Mouse (Mus musculus) ES-E14 (cell line): ENCODE measurements around the gene Nos1. TPM values are rescaled to one million over a fixed set of nuclear protein-coding genes. Genes with fewer than 3 reads are reported as not detected.

Experiments
- DNase-seq: peaks from one replicate; pipeline ENCODE4 v3.0.0-alpha.2; 2013; ENCODE audit warnings: low read depth, low spot score
- H3K27ac ChIP-seq: 2 replicates; pipeline ENCODE4 v1.5.1; 2012; ENCODE audit warnings: low read depth, mild to moderate bottlenecking, low read length, moderate library complexity, mixed read lengths; ENCODE audit not compliant: poor library complexity, insufficient read depth, severe bottlenecking
- H3K36me3 ChIP-seq: 2 replicates; pipeline ENCODE4 v1.6.1; 2012; ENCODE audit warnings: mild to moderate bottlenecking, low read length, moderate library complexity, mixed read lengths; ENCODE audit not compliant: control insufficient read depth, poor library complexity, insufficient read depth, severe bottlenecking
- H3K4me1 ChIP-seq, 2 experiments: fragments of 150-350 bp in 1 of 2; sonication (generic) in 1 of 2; 2 replicates each; pipeline ENCODE4 v1.6.1; 2012; ENCODE audit warnings: low read length in 2 of 2, mild to moderate bottlenecking in 1 of 2, mixed read lengths in 1 of 2; ENCODE audit not compliant: control insufficient read depth in 2 of 2, insufficient read depth in 2 of 2, poor library complexity in 1 of 2
- H3K4me3 ChIP-seq, 2 experiments: fragments of 150-350 bp in 1 of 2; sonication (generic) in 1 of 2; 2 replicates each; pipeline ENCODE4 v1.5.1; 2012; ENCODE audit warnings: low read length in 2 of 2, low read depth in 1 of 2, mild to moderate bottlenecking in 1 of 2, mixed read lengths in 1 of 2; ENCODE audit not compliant: insufficient read depth in 1 of 2, poor library complexity in 1 of 2, severe bottlenecking in 1 of 2
- H3K9ac ChIP-seq: 2 replicates; pipeline ENCODE4 v1.6.1; 2012; ENCODE audit warnings: low read depth, mild to moderate bottlenecking, low read length, mixed read lengths; ENCODE audit not compliant: poor library complexity, insufficient read depth, severe bottlenecking
- H3K9me3 ChIP-seq: fragments of 150-350 bp; sonication (generic); 2 replicates; pipeline ENCODE4 v1.6.1; 2012; ENCODE audit warnings: low read depth, mild to moderate bottlenecking, low read length; ENCODE audit not compliant: control insufficient read depth, insufficient read depth
- CHD2 ChIP-seq: IDR thresholded peaks from 2 replicates; pipeline ENCODE4 v1.6.1; 2014; ENCODE audit warnings: mild to moderate bottlenecking, low read depth, low read length, inconsistent platforms
- HCFC1 ChIP-seq: IDR thresholded peaks from 2 replicates; pipeline ENCODE4 v1.6.1; 2012; ENCODE audit warnings: low read length, inconsistent platforms, borderline replicate concordance; ENCODE audit not compliant: insufficient read depth
- MAFK ChIP-seq: IDR thresholded peaks from 2 replicates; pipeline ENCODE4 v1.6.1; 2014; ENCODE audit warnings: mild to moderate bottlenecking, low read depth, low read length, inconsistent platforms; ENCODE audit not compliant: insufficient read depth
- ZC3H11A ChIP-seq: IDR thresholded peaks from 2 replicates; pipeline ENCODE4 v1.6.1; 2012; ENCODE audit warnings: low read depth, mild to moderate bottlenecking, inconsistent platforms, low read length, borderline replicate concordance
- ZNF384 ChIP-seq: IDR thresholded peaks from 2 replicates; pipeline ENCODE4 v1.6.1; 2012; ENCODE audit warnings: low read depth, low read length, inconsistent platforms
- in situ Hi-C, 2 experiments: fragments of 600-800 bp; cut with MboI; formaldehyde crosslinking; loops; one replicate each; pipeline ENCODE4 v1.15.1; 2025; ENCODE audit warnings: low sequenced_read_pairs in 2 of 2, inconsistent platforms in 1 of 2; ENCODE audit not compliant: unreplicated experiment in 2 of 2
- total RNA-seq: library from RNA; depleted of rRNA; stranded (reverse); fragments of 300-350 nt; gene quantifications from 2 replicates; pipeline ENCODE4 v1.2.3, GENCODE M21; 2012

Nos1 gene
- total RNA-seq, 1 experiment: 3.4 TPM

DNA sequence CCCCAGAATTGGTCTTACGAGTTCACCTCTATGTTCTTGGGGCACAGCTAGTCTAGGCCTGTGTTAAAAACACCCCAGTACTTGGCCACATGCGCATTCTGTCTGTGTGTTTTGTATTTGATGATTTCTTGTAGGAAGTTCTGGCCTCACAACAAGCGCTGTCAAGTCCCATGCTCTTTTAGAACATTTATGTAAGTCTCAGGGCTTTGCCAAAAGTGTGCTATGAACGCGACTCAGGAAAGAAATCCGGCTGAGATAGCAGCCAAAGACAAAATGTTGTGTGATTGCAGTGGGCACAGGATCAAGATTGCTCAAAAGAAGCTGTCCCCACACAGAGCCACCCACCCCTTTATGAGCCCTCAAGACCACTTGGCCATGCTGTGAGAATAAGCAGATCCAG lies 212.7 kb downstream of the Nos1 start:
- Histone ChIP-seq H3K4me1 (no peaks in the 10 kb centered on the region; a peak in 1 of 4 replicates), H3K36me3 (peaks cover 69% of the 10 kb centered on the region), H3K9ac (no peak overlapping the region), H3K27ac (no peak overlapping the region), H3K4me3 (no peak overlapping the region), H3K9me3 (no peaks in the 10 kb centered on the region)
- DNase-seq: no peak
- in situ Hi-C loops: no loop called here
- no peak for TF ChIP-seq MAFK
- TF ChIP-seq HCFC1: no peak
- no peak for TF ChIP-seq ZC3H11A
- no peak for TF ChIP-seq CHD2
- TF ChIP-seq ZNF384: no peak

DNA sequence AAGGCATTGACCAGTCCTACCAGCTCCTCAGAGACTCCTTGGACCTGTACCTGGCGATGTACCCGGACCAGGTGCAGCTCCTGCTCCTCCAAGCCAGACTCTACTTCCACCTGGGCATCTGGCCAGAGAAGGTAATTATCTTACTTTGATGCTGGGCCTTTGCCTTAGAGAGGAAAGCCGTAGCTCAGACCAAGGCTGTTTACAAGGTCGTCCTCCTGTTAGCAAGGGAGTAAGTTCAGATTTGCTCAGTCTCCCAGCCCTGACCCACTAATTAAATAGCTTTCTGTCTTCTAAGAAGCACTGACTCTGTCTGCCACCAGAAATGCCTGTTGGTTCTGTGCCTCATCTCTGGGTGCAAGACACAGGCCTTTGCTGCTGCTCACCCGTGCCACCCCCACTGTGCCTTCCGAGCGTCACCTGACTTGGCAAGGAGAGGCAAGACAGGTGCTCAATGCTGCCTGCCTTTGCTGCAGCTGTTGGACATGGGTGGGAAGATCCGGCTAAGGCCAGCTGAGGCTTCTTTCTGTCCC lies 214.6 kb downstream of the Nos1 start:
- Histone ChIP-seq H3K9me3 (no peaks in the 10 kb centered on the region), H3K27ac (no peak overlapping the region), H3K36me3 (peaks cover 58% of the 10 kb centered on the region), H3K4me3 (no peak overlapping the region), H3K9ac (no peak overlapping the region), H3K4me1 (no peaks in the 10 kb centered on the region)
- in situ Hi-C loops: no loop called here
- DNase-seq: no peak
- no peak for TF ChIP-seq HCFC1
- no peak for TF ChIP-seq CHD2
- no peak for TF ChIP-seq ZNF384
- no peak for TF ChIP-seq ZC3H11A
- TF ChIP-seq MAFK: no peak

DNA sequence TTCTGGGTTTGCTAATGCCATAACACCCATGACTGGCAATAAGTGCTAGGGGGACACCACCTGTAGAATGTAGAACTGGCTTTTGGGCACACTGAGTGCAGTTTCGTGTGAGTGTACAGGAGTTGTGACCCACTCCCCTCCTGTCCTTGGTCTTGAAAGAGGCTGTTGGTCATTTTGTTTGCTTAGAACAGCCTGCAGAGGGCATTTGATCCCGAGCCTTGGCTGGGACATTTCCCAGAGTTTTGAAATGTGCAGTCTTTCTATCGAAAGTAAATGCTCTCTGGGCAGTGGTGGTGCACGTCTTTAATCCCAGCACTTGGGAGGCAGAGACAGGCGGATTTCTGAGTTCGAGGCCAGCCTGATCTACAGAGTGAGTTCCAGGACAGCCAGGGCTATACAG lies 215.1 kb downstream of the Nos1 start:
- H3K4me1 ChIP-seq: no peaks in the 10 kb centered on the region
- H3K27ac ChIP-seq: no peak overlapping the region
- H3K9me3 ChIP-seq: no peaks in the 10 kb centered on the region
- no peak for DNase-seq
- H3K9ac ChIP-seq: no peak overlapping the region
- H3K36me3 ChIP-seq: peaks cover 58% of the 10 kb centered on the region
- in situ Hi-C loops: no loop called here
- TF ChIP-seq ZNF384: no peak
- no peak for TF ChIP-seq CHD2
- no peak for TF ChIP-seq HCFC1
- TF ChIP-seq MAFK: no peak
- no peak for TF ChIP-seq ZC3H11A
- H3K4me3 ChIP-seq: no peak overlapping the region

DNA sequence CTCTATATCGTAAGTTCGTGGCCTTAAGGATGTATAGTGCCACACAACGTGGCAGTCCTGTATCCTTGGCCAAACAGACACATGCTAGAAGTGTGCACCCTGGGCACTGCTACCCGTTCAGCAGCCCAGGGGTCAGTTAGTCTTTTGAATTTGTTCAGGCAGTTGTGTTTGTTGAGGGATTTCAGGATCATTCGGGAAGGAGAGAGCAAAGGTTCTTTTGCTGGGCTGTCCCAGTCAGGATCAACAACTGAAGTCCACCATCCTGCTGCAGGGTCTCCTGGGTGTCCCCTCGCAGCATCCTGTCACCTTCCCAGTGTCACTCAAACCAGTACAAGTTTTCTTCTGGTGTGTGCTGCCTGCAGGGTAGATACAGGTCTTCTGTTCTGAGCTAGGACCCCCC lies 215.7 kb downstream of the Nos1 start:
- Histone ChIP-seq H3K9me3 (no peaks in the 10 kb centered on the region), H3K36me3 (peaks cover 59% of the 10 kb centered on the region), H3K9ac (no peak overlapping the region), H3K27ac (no peak overlapping the region), H3K4me1 (no peaks in the 10 kb centered on the region), H3K4me3 (no peak overlapping the region)
- no peak for TF ChIP-seq HCFC1
- TF ChIP-seq MAFK: no peak
- TF ChIP-seq ZC3H11A: no peak
- TF ChIP-seq CHD2: no peak
- TF ChIP-seq ZNF384: no peak
- no peak for DNase-seq
- in situ Hi-C loops: no loop called here

DNA sequence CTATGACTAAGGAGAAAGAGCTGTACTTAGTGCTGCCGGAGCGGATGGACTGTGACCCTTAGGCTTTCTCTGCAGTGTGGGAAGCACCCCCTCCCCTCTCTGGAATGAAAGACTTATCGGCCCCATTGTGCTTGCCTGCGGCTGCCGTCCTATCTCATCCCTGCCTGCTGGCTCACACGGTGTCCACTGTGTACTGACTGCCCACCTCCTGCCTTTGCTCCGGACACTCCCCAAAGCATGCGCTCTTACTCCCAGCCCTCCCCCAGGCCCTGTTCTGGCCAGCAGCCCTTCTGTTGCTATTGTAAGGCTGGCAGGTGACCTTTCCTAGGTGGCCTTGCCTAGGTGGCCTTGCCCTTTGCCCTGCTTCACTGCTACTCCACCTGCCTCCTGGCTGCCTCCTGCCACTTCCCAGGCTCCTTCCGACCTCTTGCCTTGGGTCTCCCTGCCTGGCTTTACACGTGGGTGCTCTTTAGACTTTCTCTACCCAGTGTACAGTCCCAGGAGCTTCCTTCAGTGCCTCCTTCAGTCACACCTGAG lies 216.7 kb downstream of the Nos1 start:
- no peak for DNase-seq
- H3K27ac ChIP-seq: no peak overlapping the region
- no peaks in the 10 kb centered on the region; a peak in 1 of 4 replicates for H3K4me1 ChIP-seq
- in situ Hi-C loops: no loop called here
- TF ChIP-seq CHD2: no peak
- no peak for TF ChIP-seq MAFK
- peaks cover 59% of the 10 kb centered on the region for H3K36me3 ChIP-seq
- no peak overlapping the region for H3K4me3 ChIP-seq
- H3K9me3 ChIP-seq: no peaks in the 10 kb centered on the region
- no peak overlapping the region for H3K9ac ChIP-seq
